Mouse (Mus musculus) intestine, embryonic 16.5 days (tissue): ENCODE data around the gene Soat2. TPM values are rescaled to one million over a fixed set of nuclear protein-coding genes. Genes with fewer than 3 reads are reported as not detected.

Experiments used
- ATAC-seq: fragments of 200-750 bp; cut with Nextera tagmentation; 2 replicates; pipeline ENCODE4 v1.8.0; 2017; ENCODE audit warnings: moderate TSS enrichment, moderate library complexity
- H3K27ac ChIP-seq: fragments of 300-500 bp; sonication (generic); 2 replicates; pipeline ENCODE4 v1.5.1; 2014; ENCODE audit warnings: mild to moderate bottlenecking, low read length
- H3K27me3 ChIP-seq: fragments of 300-500 bp; sonication (generic); replicated peaks from 2 replicates; pipeline ENCODE4 v1.6.1; 2014; ENCODE audit warnings: low read length, control low read depth, mixed read lengths; ENCODE audit not compliant: control insufficient read depth, insufficient read depth
- H3K36me3 ChIP-seq: fragments of 300-500 bp; sonication (generic); 2 replicates; pipeline ENCODE4 v1.6.1; 2014; ENCODE audit warnings: low read length, control low read depth; ENCODE audit not compliant: control insufficient read depth, insufficient read depth
- H3K4me1 ChIP-seq: fragments of 300-500 bp; sonication (generic); 2 replicates; pipeline ENCODE4 v1.6.1; 2014; ENCODE audit warnings: low read length, control low read depth, mixed read lengths; ENCODE audit not compliant: control insufficient read depth, insufficient read depth
- H3K4me2 ChIP-seq: fragments of 300-500 bp; sonication (generic); 2 replicates; pipeline ENCODE4 v1.6.1; 2014; ENCODE audit warnings: low read depth, low read length, control low read depth
- H3K4me3 ChIP-seq: fragments of 300-500 bp; sonication (generic); 2 replicates; pipeline ENCODE4 v1.5.1; 2014; ENCODE audit warnings: mild to moderate bottlenecking, low read length
- H3K9ac ChIP-seq: fragments of 300-500 bp; sonication (generic); 2 replicates; pipeline ENCODE4 v1.6.1; 2014; ENCODE audit warnings: low read depth, low read length
- H3K9me3 ChIP-seq: fragments of 300-500 bp; sonication (generic); 2 replicates; pipeline ENCODE4 v1.6.1; 2016; ENCODE audit warnings: low read length, control low read depth; ENCODE audit not compliant: control insufficient read depth
- WGBS: fragments of 180-500 bp; shearing (Covaris S2); extraction: QIAGEN DNeasy Blood & Tissue Kit; methylation state at CpG from one replicate; pipeline ENCODE4 v1.1.7; 2014; 5-methylcytosine and 5-hydroxymethylcytosine counted together
- polyA plus RNA-seq: library from polyadenylated mRNA; unstranded; fragments of >200 nt; fragmentation: Nextera tagmentation; extraction: Ambion mirVana; gene quantifications from 2 replicates; pipeline ENCODE4 v1.2.1, GENCODE M21; 2015

Gene Soat2
- polyA plus RNA-seq, 1 experiment from 2014 or later, result 25.0 TPM

DNA sequence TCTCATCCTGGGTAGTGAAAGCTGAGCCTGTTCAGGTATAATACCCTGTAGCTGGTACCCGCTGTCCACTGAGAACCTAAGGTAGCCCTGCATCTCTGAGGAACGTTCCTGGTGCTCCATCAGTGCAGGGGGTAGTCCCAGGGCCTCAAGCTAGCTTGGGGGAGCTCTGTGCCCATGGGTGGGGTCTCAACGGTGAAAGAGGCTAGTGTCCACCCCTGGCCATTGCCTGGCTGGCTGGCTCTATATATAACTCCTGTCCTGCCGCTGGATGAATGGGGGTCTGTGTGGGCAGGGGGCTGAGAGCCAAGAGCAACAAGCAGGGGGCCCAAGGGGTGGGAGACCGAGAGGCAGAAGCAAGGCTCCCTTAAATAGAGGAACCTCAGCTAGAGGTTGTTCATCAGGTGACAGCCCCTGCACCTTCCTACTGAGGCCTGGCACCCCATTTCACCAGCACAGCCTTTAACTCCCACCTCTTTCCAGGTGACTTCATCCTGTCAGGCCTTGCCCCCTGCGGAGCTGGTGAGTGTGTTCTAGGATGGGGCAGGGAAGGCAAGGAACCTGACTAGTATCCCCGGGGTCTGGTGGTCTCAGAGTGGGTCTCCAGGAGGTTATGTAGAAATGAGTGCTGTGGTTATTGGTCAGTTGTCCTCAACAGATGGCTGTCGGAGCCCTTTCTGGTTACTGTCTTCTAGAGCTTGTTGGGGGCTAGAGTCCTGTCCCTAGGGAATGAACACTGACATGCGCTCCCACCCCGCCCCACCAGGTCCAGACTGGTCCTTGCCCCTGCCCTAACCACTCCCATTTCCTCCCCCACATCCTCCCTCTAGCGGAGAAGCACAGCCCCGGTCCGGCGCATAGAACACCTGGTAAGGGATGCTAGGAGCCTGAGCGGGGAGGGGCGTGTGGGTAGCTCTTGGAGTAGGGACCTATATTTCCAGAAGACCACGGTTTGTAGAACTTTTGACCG is 44.3 kb upstream of the Soat2 start:
- no peak overlapping the region for H3K27ac ChIP-seq
- H3K4me3 ChIP-seq, result peak overlapping the region; percentile 45; the same call in 1 of the 2 replicates
- ATAC-seq, result no peak
- H3K9ac ChIP-seq, result 0 out of 2 replicates have a peak overlapping the region, but pooled peaks have one; percentile 40
- H3K9me3 ChIP-seq, result no peaks in the 10 kb centered on the region
- peak overlapping the region; percentile 66 for H3K4me2 ChIP-seq
- WGBS, result 39% methylated on average over 18 of the region's 18 CpGs
- H3K4me1 ChIP-seq, result peaks cover 62% of the 10 kb centered on the region
- H3K27me3 ChIP-seq, result no peaks in the 10 kb centered on the region; the same call in 1 of the 2 replicates
- peaks cover 20% of the 10 kb centered on the region; the same call in 1 of the 2 replicates for H3K36me3 ChIP-seq

DNA sequence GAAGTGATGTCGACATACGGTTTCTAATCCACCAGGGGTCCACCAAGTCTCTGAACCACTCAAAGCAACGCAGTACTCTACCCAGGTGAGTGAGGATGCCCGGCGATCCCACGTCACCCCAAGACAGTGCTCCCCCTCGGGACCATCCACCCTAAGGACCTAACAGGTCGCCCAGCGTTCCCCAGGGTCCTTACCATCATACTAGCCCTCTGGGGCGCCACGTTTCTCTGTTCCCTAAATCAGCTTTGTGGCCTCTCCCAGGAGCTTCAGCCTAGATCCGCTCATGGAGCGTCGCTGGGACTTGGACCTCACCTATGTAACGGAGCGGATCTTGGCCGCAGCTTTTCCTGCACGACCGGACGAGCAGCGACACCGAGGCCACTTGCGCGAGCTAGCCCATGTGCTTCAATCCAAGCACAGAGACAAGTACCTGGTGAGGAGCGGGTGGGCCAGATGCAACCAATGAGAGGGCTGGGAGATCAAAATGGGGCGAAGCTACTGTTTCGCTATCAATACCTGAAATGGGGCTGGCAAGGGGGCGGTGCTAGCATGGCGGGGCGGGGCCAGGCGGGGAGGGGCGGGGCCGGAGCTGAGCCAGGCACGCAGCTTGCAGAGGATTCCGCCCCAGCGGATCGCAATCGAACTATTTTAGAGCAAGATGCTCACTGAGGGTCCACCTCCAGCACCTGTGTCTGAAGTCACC is 43.4 kb upstream of the Soat2 start:
- Histone ChIP-seq H3K4me1 (peaks cover 54% of the 10 kb centered on the region), H3K27me3 (no peaks in the 10 kb centered on the region; the same call in 1 of the 2 replicates), H3K9me3 (no peaks in the 10 kb centered on the region), H3K4me2 (peak overlapping the region; percentile 66), H3K9ac (0 out of 2 replicates have a peak overlapping the region, but pooled peaks have one; percentile 40), H3K36me3 (peaks cover 22% of the 10 kb centered on the region; the same call in 1 of the 2 replicates), H3K27ac (no peak overlapping the region), H3K4me3 (peak overlapping the region; percentile 45)
- 22% methylated on average over 37 of the region's 38 CpGs for WGBS
- ATAC-seq, result no peak

DNA sequence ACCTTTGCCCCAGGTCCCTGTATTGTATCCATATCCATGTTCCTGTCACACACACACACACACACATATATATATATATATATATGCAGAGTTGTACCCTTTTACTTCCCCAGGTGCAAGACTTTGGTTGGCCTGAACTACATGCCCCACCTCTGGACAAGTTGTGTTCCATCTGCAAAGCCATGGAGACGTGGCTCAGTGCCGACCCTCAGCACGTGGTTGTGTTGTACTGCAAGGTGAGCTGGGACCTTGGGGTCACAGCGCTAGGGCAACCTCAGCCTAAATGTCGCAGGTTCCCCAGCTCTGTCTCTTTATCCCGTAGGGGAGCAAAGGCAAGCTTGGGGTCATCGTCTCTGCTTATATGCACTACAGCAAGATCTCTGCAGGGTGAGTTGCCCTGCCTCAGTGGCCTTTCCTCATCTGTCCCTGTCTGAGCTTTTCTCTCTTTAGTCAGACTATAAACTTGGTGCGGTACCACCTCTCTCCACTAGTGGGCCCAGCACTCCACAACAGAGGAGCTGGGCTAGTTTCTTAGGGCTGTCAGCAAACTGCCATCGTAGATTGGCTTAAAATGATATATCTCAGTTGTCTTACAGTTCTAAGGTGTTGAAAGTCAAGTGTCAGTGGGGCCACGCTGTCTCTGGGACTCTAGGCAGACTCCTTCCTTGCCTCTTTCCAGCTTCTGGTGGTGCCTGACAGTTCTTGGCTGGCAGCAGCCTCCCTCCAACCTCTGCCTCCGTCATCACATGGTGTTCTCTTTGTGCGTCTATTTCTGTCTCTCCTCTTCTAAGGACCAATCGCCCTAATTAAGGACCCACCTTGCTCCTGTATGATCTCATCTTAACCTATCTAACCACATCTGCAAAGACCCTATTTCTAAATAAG is 42.4 kb upstream of the Soat2 start:
- Histone ChIP-seq H3K4me1 (peaks cover 43% of the 10 kb centered on the region), H3K4me2 (no peak overlapping the region; the same call in 1 of the 2 replicates), H3K27ac (no peak overlapping the region), H3K4me3 (no peak overlapping the region), H3K9ac (0 out of 2 replicates have a peak overlapping the region, but pooled peaks have one; percentile 15), H3K36me3 (peaks cover 26% of the 10 kb centered on the region; the same call in 1 of the 2 replicates), H3K9me3 (no peaks in the 10 kb centered on the region), H3K27me3 (no peaks in the 10 kb centered on the region; the same call in 1 of the 2 replicates)
- no peak for ATAC-seq
- WGBS, result 43% methylated on average over 13 of the region's 13 CpGs

- H3K4me3 ChIP-seq, result no peak overlapping the region
- H3K27ac ChIP-seq, result no peak overlapping the region
- H3K4me2 ChIP-seq, result no peak overlapping the region
- ATAC-seq, result no peak
- H3K27me3 ChIP-seq, result no peaks in the 10 kb centered on the region; the same call in 1 of the 2 replicates
- 0 out of 2 replicates have a peak overlapping the region, but pooled peaks have one; percentile 15 for H3K9ac ChIP-seq
- H3K9me3 ChIP-seq, result no peaks in the 10 kb centered on the region
- peaks cover 34% of the 10 kb centered on the region for H3K4me1 ChIP-seq
- 52% methylated on average over 18 of the region's 18 CpGs for WGBS
- peaks cover 26% of the 10 kb centered on the region; the same call in 1 of the 2 replicates for H3K36me3 ChIP-seq
These were observed 41.4 kb upstream of the Soat2 start for GRCm38 (mm10) chr15:102108651-102109525.

DNA sequence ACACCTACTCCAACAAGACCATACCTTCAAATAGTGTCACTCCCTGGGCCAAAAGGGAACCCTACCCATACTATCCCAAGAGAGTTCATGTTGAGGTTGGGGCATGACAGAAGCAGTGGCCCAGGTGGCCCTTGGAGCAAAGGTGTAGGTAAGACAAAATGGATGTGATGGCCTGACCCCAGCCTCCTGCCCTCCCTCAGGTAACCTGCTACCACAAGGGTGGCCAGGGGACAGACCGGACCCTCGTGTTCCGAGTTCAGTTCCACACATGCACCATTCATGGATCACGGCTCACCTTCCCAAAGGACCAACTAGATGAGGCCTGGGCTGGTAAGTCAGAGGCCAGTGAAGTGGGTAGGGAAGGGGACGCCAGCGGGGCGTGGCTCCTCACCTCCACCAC is 40.1 kb upstream of the Soat2 start:
- Histone ChIP-seq H3K9ac (no peak overlapping the region), H3K4me2 (no peak overlapping the region), H3K9me3 (no peaks in the 10 kb centered on the region), H3K27ac (no peak overlapping the region), H3K27me3 (no peaks in the 10 kb centered on the region; the same call in 1 of the 2 replicates), H3K36me3 (peaks cover 26% of the 10 kb centered on the region; the same call in 1 of the 2 replicates), H3K4me3 (no peak overlapping the region), H3K4me1 (peaks cover 23% of the 10 kb centered on the region)
- 96% methylated on average over 7 of the region's 7 CpGs for WGBS
- no peak for ATAC-seq

- WGBS, result 77% methylated on average over 29 of the region's 29 CpGs
- no peaks in the 10 kb centered on the region for H3K27me3 ChIP-seq
- no peak overlapping the region for H3K9ac ChIP-seq
- peaks cover 21% of the 10 kb centered on the region for H3K4me1 ChIP-seq
- no peak overlapping the region for H3K4me3 ChIP-seq
- ATAC-seq, result no peak
- peaks cover 26% of the 10 kb centered on the region; the same call in 1 of the 2 replicates for H3K36me3 ChIP-seq
- H3K4me2 ChIP-seq, result no peak overlapping the region
- H3K27ac ChIP-seq, result no peak overlapping the region
- H3K9me3 ChIP-seq, result no peaks in the 10 kb centered on the region
These were observed 39.4 kb upstream of the Soat2 start for GRCm38 (mm10) chr15:102110701-102111494.

GRCm38 (mm10) chr15:102111495-102111829 is 38.9 kb upstream of the Soat2 start:
- no peak for ATAC-seq
- H3K27me3 ChIP-seq, result no peaks in the 10 kb centered on the region
- peaks cover 19% of the 10 kb centered on the region for H3K4me1 ChIP-seq
- H3K9ac ChIP-seq, result no peak overlapping the region
- H3K27ac ChIP-seq, result no peak overlapping the region
- no peaks in the 10 kb centered on the region for H3K9me3 ChIP-seq
- WGBS, result 79% methylated on average over 10 of the region's 11 CpGs
- H3K4me2 ChIP-seq, result no peak overlapping the region
- peaks cover 26% of the 10 kb centered on the region; the same call in 1 of the 2 replicates for H3K36me3 ChIP-seq
- no peak overlapping the region for H3K4me3 ChIP-seq
